Mouse (Mus musculus) kidney, adult 2 months (tissue): ENCODE measurements around the gene Zfp652. TPM values are rescaled to one million over a fixed set of nuclear protein-coding genes. Genes with fewer than 3 reads are reported as not detected.

Source experiments
- DNase-seq: peaks from one replicate; pipeline ENCODE4 v3.0.0; 2021
- H3K27ac ChIP-seq: fragments of 200-500 bp; 2 replicates; pipeline ENCODE4 v1.5.1; 2012; ENCODE audit warnings: low read depth, low read length, control low read depth, inconsistent platforms; ENCODE audit not compliant: insufficient read depth
- H3K27me3 ChIP-seq: fragments of 200-500 bp; replicated peaks from 2 replicates; pipeline ENCODE4 v1.6.1; 2012; ENCODE audit warnings: mild to moderate bottlenecking, moderate library complexity, low read length, inconsistent platforms; ENCODE audit not compliant: control insufficient read depth, insufficient read depth
- H3K36me3 ChIP-seq: fragments of 200-500 bp; 2 replicates; pipeline ENCODE4 v1.6.1; 2012; ENCODE audit warnings: mild to moderate bottlenecking, moderate library complexity, low read length, inconsistent platforms; ENCODE audit not compliant: control insufficient read depth, insufficient read depth
- H3K4me1 ChIP-seq: fragments of 200-500 bp; 2 replicates; pipeline ENCODE4 v1.6.1; 2011; ENCODE audit warnings: low read length; ENCODE audit not compliant: control insufficient read depth, insufficient read depth
- H3K4me3 ChIP-seq: fragments of 200-500 bp; 2 replicates; pipeline ENCODE4 v1.5.1; 2011; ENCODE audit warnings: mild to moderate bottlenecking, low read depth, low read length, control low read depth; ENCODE audit not compliant: insufficient read depth
- CTCF ChIP-seq: fragments of 200-500 bp; conservative IDR thresholded peaks from 2 replicates; pipeline ENCODE4 v1.5.1; 2011; ENCODE audit warnings: low read depth, mild to moderate bottlenecking, control low read depth, low read length, moderate library complexity, mixed read lengths; ENCODE audit not compliant: insufficient read depth, insufficient read length
- POLR2A ChIP-seq: fragments of 200-500 bp; IDR thresholded peaks from one replicate; pipeline ENCODE4 v1.6.1; 2011; ENCODE audit warnings: low read depth, low read length, control low read depth
- WGBS: fragments of 180-500 bp; shearing (Covaris S2); methylation state at CpG from one replicate; pipeline ENCODE4 v1.1.7; 2018; 5-methylcytosine and 5-hydroxymethylcytosine counted together
- polyA plus RNA-seq: library from polyadenylated mRNA; depleted of rRNA; stranded (reverse); fragments of >200 nt; gene quantifications from 2 replicates; pipeline ENCODE4 v1.2.3, GENCODE M21; 2012

Gene Zfp652
- polyA plus RNA-seq, 1 experiment: 11.4 TPM

DNA sequence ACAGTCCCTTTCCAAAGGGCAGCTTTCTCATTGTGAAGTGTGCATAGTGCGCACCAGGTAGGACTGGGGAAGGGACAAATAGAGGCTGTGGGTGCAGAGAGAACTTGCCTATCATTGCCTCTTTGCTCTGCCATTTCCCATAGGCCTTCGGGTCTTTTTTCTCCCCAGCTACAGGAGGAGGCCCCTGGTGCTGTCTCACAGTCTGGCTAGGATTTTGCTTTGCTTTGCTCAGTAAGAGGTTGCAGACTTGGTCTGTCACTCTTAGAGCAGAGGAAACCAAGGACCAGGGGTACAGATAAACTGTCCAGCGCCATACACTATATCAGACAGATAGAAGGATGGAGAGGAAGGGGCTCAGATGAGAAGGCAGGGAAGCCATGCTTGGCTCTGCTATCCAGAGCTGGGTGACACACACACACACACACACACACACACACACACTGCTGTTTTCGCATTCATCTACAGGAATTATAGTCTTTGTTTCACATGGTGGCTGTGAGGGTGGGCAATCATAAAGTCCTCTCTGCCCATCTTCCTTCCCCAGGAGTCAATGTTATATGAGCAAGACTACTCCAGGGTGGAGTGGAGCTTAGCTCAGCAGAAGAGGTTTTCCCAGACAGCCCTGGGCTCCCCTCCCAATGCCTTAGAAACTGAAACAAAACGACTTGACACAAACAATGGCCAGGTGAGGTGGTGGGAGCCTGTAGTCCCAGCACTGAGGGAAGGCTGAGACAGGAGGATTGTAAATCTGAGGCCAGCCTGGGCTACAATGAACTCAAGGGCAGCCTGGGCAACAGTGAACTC, 128.4 kb downstream of the Zfp652 start:
- no peak for TF ChIP-seq CTCF
- TF ChIP-seq POLR2A: no peak
- WGBS: 69% methylated on average over 5 of the region's 5 CpGs
- Histone ChIP-seq H3K36me3 (no peaks in the 10 kb centered on the region), H3K4me1 (peaks cover 3% of the 10 kb centered on the region; the same call in 1 of the 2 replicates), H3K27ac (peak overlapping the region; percentile 88), H3K27me3 (no peaks in the 10 kb centered on the region), H3K4me3 (peak overlapping the region; percentile 62)
- no peak for DNase-seq

DNA sequence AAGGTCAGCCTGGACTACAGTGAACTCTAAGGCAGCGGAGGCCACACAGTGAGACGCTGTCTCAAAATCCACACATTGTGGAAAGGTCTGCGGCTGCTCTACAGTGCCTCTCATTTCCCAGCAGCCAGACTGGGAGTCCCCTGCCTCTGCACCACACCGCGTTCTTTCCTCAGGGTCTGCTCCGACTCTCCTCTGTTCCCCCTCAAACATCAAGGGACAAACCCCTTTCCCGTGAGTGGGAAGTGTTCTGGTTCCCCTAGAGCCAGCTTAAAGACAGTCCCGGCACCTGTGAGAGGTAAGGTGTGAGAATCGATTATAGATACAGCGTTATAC, 129.0 kb downstream of the Zfp652 start:
- Histone ChIP-seq H3K36me3 (no peaks in the 10 kb centered on the region), H3K4me1 (peaks cover 3% of the 10 kb centered on the region; the same call in 1 of the 2 replicates), H3K4me3 (peak overlapping the region; percentile 62), H3K27ac (peak overlapping the region; percentile 88), H3K27me3 (no peaks in the 10 kb centered on the region)
- DNase-seq: no peak
- TF ChIP-seq POLR2A (no peak), CTCF (no peak)
- WGBS: 57% methylated on average over 10 of the region's 10 CpGs

DNA sequence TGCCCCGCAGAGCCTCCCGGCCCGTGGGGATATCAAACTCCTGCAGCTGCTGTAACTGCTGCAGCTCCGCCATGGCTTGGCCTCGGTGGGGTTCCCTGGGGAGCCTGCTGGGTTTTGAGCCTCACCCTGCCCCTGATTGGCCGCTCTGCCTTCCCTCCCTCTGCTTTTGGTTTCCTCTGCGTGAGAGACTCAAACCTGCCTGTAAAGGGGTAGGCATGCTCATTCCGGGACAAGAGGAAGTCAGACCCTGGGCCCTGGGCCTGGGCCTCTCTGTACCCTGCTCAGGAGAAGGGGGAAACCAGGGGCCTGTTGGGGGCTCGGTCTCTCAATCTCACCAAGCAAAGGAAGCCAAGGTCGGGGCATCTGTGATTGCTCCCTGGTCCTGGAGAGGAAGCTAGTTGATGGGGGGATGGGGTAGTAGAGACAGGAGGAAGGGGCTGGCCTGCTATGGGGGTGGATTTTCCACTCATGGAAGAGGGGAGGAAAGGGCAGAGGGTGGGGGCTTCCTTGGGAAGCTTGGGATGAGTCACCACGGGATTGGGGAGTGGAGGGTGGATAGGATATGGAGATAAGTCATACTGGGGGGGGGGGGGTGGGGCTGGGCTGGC, 129.7 kb downstream of the Zfp652 start, which contains the start of gene Abi3:
Gene Abi3, minus strand, starts transcription at position 403 of the 608 bp plus-strand sequence.
- no peaks in the 10 kb centered on the region for H3K36me3 ChIP-seq
- peaks cover 2% of the 10 kb centered on the region; the same call in 1 of the 2 replicates for H3K4me1 ChIP-seq
- H3K4me3 ChIP-seq: peak within 1 kb of the TSS; percentile 62
- no peak for TF ChIP-seq CTCF
- peak; percentile 33 for TF ChIP-seq POLR2A
- peak within 1 kb of the TSS; percentile 88 for H3K27ac ChIP-seq
- peak; percentile 81 for DNase-seq
- no peaks in the 10 kb centered on the region for H3K27me3 ChIP-seq
- 27% methylated on average over 11 of the region's 11 CpGs for WGBS

DNA sequence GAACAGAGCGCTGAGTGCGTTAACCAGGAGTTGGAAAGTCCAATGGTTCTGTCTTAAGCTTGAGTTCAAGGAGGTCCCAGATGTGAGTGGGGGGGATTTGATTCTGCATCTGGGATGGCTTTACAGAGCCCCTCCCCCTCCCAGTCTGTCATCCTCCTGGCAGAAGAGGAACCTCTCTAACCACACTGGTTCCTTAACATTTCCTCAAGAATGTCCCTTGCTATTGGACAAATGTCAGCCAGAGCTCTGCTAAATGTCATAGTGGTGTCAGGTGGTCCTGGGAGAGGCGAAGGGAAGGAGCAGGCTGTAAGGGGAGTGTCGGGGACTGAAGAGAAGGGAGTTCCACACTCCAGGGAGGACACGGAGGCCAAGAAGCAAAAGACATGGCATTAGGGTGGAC, 130.5 kb downstream of the Zfp652 start:
- peak overlapping the region; percentile 88 for H3K27ac ChIP-seq
- no peaks in the 10 kb centered on the region for H3K4me1 ChIP-seq
- peak overlapping the region; percentile 33 for H3K4me3 ChIP-seq
- peak; percentile 61 for DNase-seq
- no peaks in the 10 kb centered on the region for H3K27me3 ChIP-seq
- TF ChIP-seq POLR2A (no peak), CTCF (no peak)
- H3K36me3 ChIP-seq: no peaks in the 10 kb centered on the region
- WGBS: 61% methylated on average over 5 of the region's 5 CpGs

GRCm38 (mm10) chr11:95843421-95843950, 131.0 kb downstream of the Zfp652 start:
- H3K27ac ChIP-seq: peak overlapping the region; percentile 88
- no peaks in the 10 kb centered on the region for H3K27me3 ChIP-seq
- peak; percentile 32 for DNase-seq
- peak overlapping the region; percentile 33 for H3K4me3 ChIP-seq
- H3K4me1 ChIP-seq: no peaks in the 10 kb centered on the region
- TF ChIP-seq CTCF (no peak), POLR2A (no peak)
- 59% methylated on average over 6 of the region's 6 CpGs for WGBS
- H3K36me3 ChIP-seq: no peaks in the 10 kb centered on the region

GRCm38 (mm10) chr11:95844935-95845334, 132.5 kb downstream of the Zfp652 start:
- H3K36me3 ChIP-seq: no peaks in the 10 kb centered on the region
- no peak overlapping the region for H3K27ac ChIP-seq
- DNase-seq: no peak
- no peak for TF ChIP-seq CTCF
- no peak for TF ChIP-seq POLR2A
- WGBS: 76% methylated on average over 4 of the region's 4 CpGs
- H3K4me1 ChIP-seq: no peaks in the 10 kb centered on the region
- H3K27me3 ChIP-seq: no peaks in the 10 kb centered on the region
- H3K4me3 ChIP-seq: no peak overlapping the region

- no peak for DNase-seq
- no peaks in the 10 kb centered on the region for H3K4me1 ChIP-seq
- no peak overlapping the region for H3K27ac ChIP-seq
- H3K4me3 ChIP-seq: no peak overlapping the region
- WGBS: 83% methylated on average over 2 of the region's 2 CpGs
- H3K27me3 ChIP-seq: no peaks in the 10 kb centered on the region; the same call in 1 of the 2 replicates
- TF ChIP-seq POLR2A (no peak), CTCF (no peak)
- H3K36me3 ChIP-seq: no peaks in the 10 kb centered on the region
Measured at GRCm38 (mm10) chr11:95850898-95851297, 138.4 kb downstream of the Zfp652 start.
